ENCODE assay signal across 8 mouse cellular contexts in the genomic region with DNA sequence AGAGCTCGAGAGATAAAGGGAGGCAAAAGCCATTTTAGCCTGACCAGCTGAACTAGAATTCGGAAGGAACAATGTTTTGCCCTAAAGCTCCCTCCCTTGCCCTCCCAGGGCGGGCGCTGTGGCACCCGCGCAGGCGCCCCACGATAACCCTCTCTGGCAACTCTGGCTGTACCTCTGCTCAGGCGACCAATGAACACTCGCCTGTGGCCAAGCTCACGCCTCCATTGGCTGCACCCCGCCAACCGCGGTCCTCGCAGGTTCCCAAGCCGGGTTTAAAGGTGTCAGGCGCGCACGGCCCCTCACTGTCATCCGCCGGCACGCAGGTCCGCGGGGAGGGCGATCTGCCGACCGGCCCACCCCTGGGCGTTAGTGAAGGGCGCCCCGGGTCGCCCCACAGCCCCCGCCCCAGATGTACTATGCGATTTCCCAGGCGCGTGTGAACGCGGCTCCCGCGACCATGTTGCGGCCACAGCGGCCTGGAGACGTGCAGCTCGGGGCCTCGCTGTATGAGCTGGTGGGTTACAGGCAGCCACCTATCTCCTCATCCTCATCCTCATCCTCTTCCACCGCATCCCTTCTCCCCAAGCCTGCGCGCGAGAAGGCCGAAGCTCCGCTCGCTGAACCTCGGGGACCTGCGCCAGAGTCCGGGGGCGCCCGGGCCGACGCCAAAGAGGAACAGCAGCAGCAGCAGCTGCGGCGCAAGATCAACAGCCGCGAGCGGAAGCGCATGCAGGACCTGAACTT. TPM values are rescaled to one million over a fixed set of nuclear protein-coding genes. Genes with fewer than 3 reads are reported as not detected.
DNase-seq lines count a peak whose midpoint lies in the region; ATAC-seq and TF ChIP-seq lines count a peak whose summit lies in the region.

Gene Olig1 (plus strand): TSS at position 305 of the 744 bp plus-strand sequence.

- intact Hi-C loops in left cerebral cortex, adult 2 months (cut with DNase I), result loop anchor here (2.0 kb wide), 1 partner anchor 45 kb away; the partner anchor contains the start of gene Olig2

- DNase-seq in adrenal gland, adult 2 months, result peak; percentile 87
- peak; percentile 78 to 80 for DNase-seq in cerebellum, postnatal 14 days
- peak; percentile 26 for DNase-seq in gastrocnemius, adult 18-20 months (ENCODE audit: low spot score)
- DNase-seq in hindbrain, embryonic 14.5 days (ENCODE audit: low spot score), result peak; percentile 56
- DNase-seq in left cerebral cortex, adult 2 months (ENCODE audit: extremely low spot score in 1 of 2, low spot score in 2 of 2), result peak; percentile 64 to 80
- DNase-seq in lung, postnatal 36 days, result peak; percentile 28
- peak; percentile 73 for DNase-seq in right cerebral cortex, postnatal 25 days
- no peak for DNase-seq in spleen, adult 12 weeks (ENCODE audit: low spot score)

- peak; percentile 91 for ATAC-seq in hindbrain, embryonic 14.5 days (ENCODE audit: low FRiP score)

- peaks cover 14% of the 10 kb centered on the region for H3K4me1 ChIP-seq in hindbrain, embryonic 14.5 days (replicated peaks; ENCODE audit: control insufficient read depth, insufficient read depth, low read length)

- no peaks in the 10 kb centered on the region for H3K36me3 ChIP-seq in hindbrain, embryonic 14.5 days (replicated peaks; ENCODE audit: control insufficient read depth, insufficient read depth)

- peak within 1 kb of the TSS; percentile 77 for H3K4me2 ChIP-seq in hindbrain, embryonic 14.5 days (replicated peaks)

- 0% methylated on average over 63 of the region's 64 CpGs for WGBS in hindbrain, embryonic 14.5 days

- peaks cover 100% of the 10 kb centered on the region for H3K27me3 ChIP-seq in hindbrain, embryonic 14.5 days (ENCODE audit: control insufficient read depth, insufficient read depth, low read length)

- H3K9me3 ChIP-seq in hindbrain, embryonic 14.5 days (ENCODE audit: control insufficient read depth, low read length), result no peaks in the 10 kb centered on the region

- no peak for TF ChIP-seq CTCF in left cerebral cortex, adult 2 months (IDR thresholded peaks at IDR 0.05)

- no peak within 1 kb of the TSS for H3K27ac ChIP-seq in hindbrain, embryonic 14.5 days
- H3K27ac ChIP-seq in left cerebral cortex, adult 2 months, result peak within 1 kb of the TSS; percentile 78

- H3K4me3 ChIP-seq in hindbrain, embryonic 14.5 days (replicated peaks; ENCODE audit: low read length), result peak within 1 kb of the TSS; percentile 38
- H3K4me3 ChIP-seq in left cerebral cortex, adult 2 months, result peak within 1 kb of the TSS; percentile 50

- peak within 1 kb of the TSS; percentile 28; the same call in 1 of the 2 replicates for H3K9ac ChIP-seq in hindbrain, embryonic 14.5 days

RNA-seq across cellular contexts. Expression of gene Olig1, which starts in this region (rescaled TPM):
- total RNA-seq in adrenal gland, adult 2 months (2021), result under 1 TPM; 0.37 to 0.86 TPM
- polyA plus RNA-seq in adrenal gland, adult 2 months (2012; rRNA removed), result 0.49 and 2.2 TPM in 2 replicates
- total RNA-seq in gastrocnemius, adult 18-20 months (2021), result not detected
- polyA plus RNA-seq in hindbrain, embryonic 14.5 days (2014; fragmentation: Nextera tagmentation; extraction: Ambion mirVana), result 93.4 and 118 TPM in 2 replicates
- 10 to 100 TPM; 77.1 to 84.7 TPM for total RNA-seq in left cerebral cortex, adult 2 months (2021)

Comparison
In these comparisons a context has a peak if more than half of its experiments do, and no peak if none do; other contexts are left out.
1. RNA of gene Olig1 (total RNA-seq): 77.1 to 84.7 TPM in left cerebral cortex, adult 2 months; 0.37 to 0.86 TPM in adrenal gland, adult 2 months and not detected in gastrocnemius, adult 18-20 months; every median in the first group is over 10 times any median in the second.
2. RNA of gene Olig1 (polyA plus RNA-seq): 93.4 to 118 TPM in hindbrain, embryonic 14.5 days; 0.49 to 2.2 TPM in adrenal gland, adult 2 months; every median in the first group is over 10 times any median in the second.
3. Peak in DNase-seq in gastrocnemius, adult 18-20 months; RNA of the gene not detected or under 1 TPM.